Mouse (Mus musculus) kidney, adult 9 months (tissue): ENCODE results near the gene Tlk2.
"Not testable (repeated sequence)": the region's sequence is repeated elsewhere in the genome, so short reads cannot be mapped to it uniquely, and the experiment has no call there.

ENCODE experiments used
- DNase-seq: peaks from one replicate; pipeline ENCODE4 v3.0.0; 2022

The Tlk2 gene

DNA sequence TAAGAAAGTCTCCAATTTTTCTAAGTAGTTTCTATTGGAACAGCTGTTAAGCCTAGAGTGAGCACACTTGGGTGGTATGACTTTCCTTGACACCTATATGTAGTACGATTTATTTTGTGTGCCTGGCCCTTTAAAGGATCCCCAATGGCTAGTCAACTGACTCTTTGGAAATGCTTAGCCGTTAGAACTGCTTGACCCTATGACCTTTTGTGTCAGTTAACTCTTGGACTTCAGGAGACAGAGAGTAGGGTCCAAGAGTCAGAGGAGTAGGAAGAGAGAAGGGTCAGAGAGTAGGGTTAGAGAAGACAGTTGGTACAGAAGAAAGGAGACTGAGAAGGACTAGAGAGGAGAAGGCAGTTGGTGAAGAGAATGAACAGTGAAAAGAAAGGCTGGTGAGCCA, at the start of gene Tlk2:
TSS of gene Tlk2 (plus strand) at position 292 of the 400 bp plus-strand sequence.
- DNase-seq, result peak; percentile 73

DNA sequence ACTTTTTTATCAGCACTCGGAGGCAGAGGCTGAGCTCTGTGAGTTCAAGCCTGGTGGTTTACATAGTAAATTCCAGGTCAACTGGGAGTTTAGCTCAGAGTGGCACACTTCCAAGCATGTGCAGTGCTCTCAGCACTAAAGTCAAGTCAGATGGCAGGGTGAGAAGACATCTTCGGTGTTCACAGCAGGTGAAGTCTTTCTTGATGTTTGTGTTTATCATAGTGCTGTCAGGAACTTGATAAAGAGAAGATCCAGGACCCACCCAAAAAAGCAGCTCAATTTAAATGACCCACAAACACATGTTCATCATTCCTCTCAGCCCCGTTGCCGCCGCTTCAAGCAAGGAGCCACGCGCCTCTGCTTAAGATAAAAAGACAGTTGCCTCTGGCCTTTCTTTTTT, 42.9 kb upstream of the Tlk2 start:
- DNase-seq, result no peak

DNA sequence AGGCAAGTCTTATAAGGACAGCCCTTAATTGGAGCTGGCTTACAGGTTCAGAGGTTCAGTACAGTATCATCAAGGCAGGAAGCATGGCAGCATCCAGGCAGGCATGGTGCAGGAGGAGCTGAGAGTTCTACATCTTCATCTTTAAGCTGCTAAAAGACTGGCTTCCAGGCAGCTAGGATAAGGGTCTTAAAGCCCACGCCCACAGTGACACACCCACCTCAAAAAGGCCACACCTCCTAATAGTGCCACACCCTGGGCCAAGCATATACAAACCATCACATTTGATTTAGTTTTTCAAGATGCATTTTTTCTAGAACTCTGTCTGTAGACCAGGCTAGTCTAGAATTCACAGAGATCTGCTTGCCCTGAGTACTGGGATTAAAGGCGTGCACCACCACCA, 41.4 kb upstream of the Tlk2 start:
- DNase-seq, result not testable (repeated sequence)

DNA sequence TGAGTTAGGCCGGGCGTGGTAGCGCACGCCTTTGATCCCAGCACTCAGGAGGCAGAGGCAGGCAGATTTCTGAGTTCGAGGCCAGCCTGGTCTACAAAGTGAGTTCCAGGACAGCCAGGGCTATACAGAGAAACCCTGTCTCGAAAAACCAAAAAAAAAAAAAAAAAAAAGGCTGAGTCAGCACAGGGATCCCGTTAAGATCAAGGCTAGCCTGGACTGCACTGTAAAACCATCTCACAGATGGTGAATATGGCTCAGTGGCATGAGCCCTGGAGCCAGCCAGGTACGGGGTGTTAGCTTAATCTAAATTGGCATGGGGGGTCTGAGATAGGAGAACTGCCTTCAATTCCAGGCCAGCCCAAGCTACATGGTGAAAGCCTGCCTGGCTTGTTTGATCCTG, 38.1 kb upstream of the Tlk2 start:
- DNase-seq, result not testable (repeated sequence)

DNA sequence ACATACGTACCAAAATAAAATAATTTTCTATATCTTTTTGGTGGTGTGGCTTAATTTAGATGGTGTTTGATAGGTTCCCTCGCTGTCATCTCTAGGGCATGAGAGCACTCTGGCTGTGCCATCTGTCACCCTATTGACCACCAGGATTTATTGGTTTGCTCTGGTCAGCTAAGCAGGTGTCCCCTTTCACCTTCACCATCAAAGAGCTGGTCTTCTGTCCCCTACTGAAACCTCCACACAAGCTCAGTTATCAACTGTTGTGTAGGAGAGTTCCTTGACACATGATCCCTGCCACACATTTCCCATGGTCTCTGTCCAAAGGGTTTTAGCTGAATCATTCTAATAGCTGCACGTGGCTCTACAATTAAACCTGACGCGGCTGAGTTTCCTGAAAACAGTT, 37.5 kb upstream of the Tlk2 start:
- no peak for DNase-seq

DNA sequence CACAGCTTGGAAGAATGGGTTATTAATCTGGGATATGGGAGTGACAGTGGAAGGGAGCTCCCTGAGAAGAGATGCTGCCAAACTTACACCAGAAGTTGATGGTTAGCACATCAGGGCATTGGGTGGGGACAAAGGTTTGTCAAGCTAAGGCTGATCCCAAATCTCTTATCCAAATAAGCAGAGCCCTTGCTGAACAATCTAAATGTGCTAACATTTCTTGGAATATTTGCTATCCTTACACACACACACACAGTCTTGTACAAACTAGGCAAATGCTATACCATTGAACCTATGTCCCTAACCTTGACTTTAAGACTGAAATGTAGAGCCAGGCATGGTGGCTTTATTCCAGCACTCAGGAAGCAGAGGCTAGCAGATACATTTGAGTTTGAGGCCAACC, 35.0 kb upstream of the Tlk2 start:
- no peak for DNase-seq

DNA sequence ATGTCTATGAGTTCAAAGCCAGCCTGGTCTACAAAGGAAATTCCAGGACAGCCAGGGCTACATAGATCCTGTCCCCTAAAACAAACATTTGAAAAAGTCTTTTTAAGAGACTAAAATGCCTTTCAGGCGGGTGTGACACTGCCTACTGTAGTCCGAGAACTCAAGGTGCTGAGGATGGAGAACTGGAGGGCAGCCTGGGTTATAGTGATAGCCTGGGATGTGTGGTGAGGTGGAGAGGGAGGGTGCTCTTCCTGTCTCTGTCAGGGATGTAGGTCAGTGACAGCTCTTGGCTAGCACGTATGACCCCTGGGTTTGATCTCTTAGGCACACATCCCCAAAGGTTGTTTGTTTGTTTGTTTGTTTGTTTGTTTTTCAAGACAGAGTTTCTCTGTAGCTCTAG, 34.5 kb upstream of the Tlk2 start:
- no peak for DNase-seq

DNA sequence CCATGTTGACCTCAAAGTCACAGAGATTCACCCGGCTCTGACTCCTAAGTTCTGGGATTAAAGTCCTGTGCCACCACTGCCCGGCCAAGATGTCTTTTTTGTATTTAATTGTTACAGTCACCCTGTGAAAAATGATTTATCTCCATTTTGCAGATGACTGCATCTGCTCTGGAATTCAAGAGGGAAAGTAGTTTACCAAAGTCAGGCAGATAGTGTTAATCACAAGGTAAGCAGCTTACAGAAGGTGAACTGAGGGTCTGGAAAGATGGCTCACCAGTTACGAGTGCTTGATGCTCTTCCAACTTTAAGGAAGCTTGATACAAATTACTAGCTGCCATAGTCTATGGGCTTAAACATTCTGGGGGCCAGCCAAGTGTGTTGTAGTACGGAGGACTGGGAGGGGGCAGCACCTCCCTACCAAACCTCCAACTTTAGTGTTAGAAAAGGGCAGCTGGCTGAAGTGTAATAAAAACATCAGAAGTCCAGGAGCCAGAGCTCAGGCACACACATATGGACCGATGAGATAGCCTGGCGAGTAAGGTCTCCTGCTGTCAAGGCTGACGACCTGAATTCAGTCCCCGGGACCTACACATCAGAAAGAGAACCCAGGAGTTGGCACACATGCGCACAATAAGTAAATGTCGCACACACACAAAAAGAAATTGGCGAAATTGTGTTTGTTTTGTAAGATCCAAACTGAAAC, 33.9 kb upstream of the Tlk2 start:
- peak; percentile 34 for DNase-seq

GRCm38 (mm10) chr11:105145211-105145610, 33.4 kb upstream of the Tlk2 start:
- no peak for DNase-seq

DNA sequence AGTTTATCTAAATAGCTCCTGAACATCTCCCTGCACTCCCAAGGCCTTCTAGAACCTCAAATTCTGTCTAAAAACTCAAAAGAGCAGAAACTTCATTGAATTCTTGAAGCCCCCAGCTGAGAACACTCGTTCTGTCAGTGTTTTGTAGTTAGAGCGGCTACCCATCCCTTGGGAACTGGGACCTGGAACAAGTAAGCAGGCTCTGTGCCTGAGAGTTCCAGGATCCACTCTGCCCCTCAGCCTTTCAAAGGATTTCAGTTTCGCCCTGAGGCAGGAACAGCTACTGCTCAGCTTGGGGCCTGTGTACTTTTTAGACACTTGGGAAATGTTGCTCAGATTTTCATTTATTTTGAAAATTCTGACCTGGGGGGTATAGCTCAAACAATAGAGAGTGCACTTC, 32.0 kb upstream of the Tlk2 start, which contains the start of gene Gm10842:
TSS of gene Gm10842 (plus strand) at position 301 of the 400 bp plus-strand sequence.
- no peak for DNase-seq

DNA sequence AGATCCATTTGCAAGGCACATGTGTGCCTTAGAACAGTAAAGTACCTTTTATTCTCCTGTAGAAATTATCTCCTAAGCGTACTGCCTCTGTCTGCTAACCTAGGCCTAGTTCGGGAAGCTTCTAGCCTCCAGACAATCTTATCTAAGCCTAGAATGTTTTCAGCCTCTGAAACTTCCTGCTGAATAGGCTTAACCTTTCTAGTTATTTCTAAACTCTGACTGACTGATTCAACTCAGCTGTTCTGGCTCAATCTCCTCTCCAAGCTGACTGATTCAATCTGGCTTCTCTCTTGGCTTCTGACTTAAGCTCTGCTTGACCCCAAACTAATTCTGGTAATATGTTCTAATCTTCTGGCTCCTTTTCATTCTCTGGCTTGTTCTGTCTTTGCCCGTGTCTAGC, 29.3 kb upstream of the Tlk2 start:
- no peak for DNase-seq

- no peak for DNase-seq
Measured at GRCm38 (mm10) chr11:105149766-105150165, 28.8 kb upstream of the Tlk2 start.

DNA sequence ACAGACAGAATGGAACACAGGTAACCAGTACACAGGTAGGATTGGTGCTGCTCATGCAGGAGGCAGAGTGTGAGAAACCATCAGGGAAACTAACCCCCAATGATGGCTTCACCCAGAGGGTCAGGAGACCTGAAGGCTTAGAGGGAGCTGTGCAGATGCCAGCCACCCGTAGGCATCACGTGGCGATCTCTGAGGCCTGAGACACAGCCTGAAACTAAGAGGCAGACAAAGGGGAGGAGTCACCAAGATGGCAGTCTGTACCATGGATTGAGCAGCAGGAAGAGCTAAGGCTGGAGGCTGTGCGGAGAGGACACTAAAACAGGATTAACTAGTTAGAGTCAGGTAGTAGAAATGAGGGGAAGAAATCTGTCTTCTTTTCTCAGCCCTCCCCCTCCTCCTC, 27.9 kb upstream of the Tlk2 start:
- DNase-seq, result no peak

DNA sequence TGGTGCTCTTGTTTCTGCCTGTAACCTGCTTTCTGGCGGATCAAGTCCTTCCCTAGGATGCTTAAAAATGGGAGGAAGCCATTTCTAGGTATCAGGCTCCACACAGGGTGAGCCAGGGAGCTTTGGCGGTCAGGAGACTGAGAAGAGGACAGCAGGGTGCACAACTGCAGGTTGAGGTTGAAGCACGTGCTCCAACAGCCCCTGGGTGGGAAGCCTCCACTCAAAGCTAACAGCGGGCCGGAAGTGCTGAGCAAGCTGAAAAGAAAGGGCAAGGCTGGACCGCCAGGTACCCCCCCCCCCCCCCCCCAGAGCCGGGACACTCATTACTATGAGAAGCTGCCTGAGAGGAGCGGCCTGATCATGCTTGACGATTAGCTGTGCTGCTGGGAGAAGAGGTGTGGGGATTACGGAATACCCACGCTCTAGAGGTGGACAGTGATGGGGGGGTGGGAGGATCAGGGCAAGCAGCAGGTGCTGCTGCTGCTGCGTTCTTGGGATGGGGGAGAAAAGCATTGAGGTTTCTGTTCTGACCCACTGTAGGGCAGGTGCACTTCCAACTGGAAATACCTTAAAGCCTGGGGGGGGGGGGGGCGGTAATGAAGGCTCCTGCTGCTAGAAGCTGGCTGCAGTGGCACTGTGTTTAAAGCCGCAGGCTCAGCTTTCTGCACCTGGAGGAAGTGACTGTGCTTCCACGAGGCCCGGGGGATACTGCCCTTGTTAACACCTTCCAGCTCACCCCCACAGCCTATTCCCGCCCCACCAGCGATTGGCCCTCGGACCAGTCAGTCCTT, 27.2 kb upstream of the Tlk2 start:
- no peak for DNase-seq

DNA sequence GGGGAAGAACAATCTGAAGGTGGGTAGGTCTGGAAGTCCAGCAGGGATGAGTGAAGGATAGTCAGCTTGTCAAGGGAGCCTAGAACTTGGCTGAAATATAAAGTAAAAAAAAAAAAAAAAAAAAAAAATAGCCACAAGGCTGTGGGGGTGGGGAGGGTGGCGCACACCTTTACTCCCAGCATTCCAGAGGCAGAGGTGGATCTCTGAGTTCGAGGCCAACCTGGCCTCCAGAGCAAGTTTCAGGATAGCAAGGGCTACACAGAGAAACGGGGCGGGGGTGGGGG, 26.6 kb upstream of the Tlk2 start:
- no peak for DNase-seq

DNA sequence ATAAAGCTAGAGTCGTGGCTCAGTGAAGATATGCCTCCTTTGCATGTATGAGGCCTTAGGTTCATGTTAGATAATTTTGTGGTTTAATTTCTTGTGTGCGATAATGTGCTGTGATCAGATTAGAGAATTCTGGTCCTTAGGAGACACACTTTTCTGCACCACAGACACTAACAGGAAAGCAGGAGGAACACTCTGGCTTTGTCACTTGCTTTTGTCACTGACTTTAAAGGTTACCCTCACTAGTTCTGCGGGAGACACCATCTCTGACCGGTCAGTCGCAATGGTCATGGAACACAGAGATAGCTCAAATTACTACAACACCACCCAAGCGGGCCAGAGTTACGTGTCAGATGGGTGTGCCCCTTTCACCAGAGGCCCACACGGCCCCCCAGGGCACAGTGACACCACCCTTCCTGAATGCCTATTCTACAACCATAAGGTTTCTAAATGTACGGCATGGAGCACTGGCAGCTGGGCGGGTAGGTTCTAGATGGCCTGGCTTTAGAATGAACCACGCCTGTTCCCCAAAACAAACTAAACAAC, 26.2 kb upstream of the Tlk2 start:
- DNase-seq, result no peak

DNA sequence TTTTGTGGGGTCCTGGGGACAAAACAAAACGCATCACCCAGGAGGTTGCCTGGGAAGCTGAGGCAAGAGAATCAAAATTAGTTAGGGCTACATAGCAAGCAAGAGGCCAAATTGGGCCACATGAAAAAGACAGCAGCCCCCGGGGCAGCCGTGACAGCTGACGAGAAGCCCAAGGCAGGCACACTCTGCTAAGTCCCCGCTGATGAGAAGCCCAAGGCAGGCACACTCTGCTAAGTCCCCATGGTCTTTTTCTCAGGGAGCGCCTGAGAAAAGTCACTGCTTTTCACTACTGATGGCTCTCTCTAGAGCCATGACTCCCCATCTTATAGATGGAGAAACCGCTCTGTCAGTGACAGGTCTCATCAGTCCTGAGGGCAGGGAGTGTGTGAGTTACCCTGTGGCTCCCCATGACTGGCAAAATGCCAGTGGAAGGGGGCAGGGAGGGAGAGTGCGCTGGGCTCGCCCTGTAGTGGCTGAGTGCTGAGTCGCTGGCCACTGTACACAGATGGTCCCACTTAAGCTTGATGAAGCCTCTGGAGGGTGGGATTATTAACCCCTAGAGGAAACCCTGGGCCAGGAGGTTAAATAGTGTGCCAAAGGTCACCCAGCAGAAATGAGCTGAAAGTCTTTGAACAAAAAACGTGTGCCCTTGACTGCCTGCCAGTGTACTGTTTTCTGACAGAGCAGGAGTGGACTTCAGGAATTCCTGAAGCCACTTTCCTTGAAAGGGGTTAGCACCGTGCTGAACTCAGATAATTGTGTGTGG, 25.4 kb upstream of the Tlk2 start:
- peak; percentile 63 for DNase-seq

- peak; percentile 79 for DNase-seq
Measured at GRCm38 (mm10) chr11:105155915-105156314, 22.7 kb upstream of the Tlk2 start.

GRCm38 (mm10) chr11:105156748-105157267, 21.8 kb upstream of the Tlk2 start:
- DNase-seq, result no peak

GRCm38 (mm10) chr11:105158047-105158446, 20.6 kb upstream of the Tlk2 start:
- peak; percentile 44 for DNase-seq

GRCm38 (mm10) chr11:105159673-105160360, 18.8 kb upstream of the Tlk2 start:
- DNase-seq, result no peak

GRCm38 (mm10) chr11:105161411-105161810, 17.2 kb upstream of the Tlk2 start:
- DNase-seq, result no peak
